Mouse (Mus musculus) cerebellum, postnatal 14 days (tissue): Measurements from ENCODE around the gene Trmt10b.

ENCODE experiments used
- DNase-seq, 2 experiments: peaks; one replicate each; pipeline ENCODE4 v3.0.0; 2021; ENCODE audit warnings: mixed read lengths in 2 of 2

The Trmt10b gene

DNA sequence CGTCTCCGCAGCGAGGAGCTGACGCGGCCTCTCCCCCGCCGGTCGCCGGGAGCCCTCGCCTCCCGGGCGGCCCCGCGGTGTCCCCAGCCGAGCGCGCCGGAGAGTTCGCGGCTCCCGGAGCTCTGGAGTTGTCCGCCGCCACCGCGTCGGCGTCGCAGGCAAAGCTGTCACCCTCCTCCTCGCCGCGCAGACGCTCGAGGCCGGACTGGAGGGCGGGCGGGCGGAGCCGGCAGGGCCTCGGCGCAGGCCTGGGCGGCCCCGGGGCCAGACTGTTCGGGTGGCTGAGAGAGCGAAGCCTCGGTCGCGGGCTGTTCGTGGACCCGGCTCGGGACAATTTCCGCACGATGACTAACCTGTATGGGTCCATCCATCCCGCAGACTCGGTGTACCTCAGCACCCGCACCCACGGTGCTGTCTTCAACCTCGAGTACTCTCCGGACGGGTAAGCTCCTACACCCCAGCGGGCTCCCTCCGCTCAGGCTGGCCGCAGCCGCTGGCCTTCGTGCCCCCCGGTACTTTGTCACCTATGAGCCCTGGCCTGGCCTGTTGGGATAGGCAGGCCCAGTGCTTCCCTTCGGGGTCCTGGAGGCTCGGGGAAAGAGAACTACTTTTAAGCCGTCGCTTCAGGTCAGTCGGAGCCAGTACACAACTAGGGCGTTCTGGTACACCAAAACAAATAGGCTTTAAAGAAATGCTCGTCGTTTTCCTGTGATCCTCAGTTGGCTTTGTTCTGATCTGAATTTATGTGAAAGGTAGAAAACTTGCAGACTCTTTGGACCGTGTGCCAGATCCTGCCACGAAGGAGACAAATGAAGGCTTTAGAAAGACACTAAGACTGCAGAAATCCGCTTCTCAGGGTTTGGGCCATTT lies 45.6 kb downstream of the Trmt10b start, which contains the start of gene Exosc3:
Exosc3 (minus strand) TSS at position 447 of the 870 bp plus-strand sequence.
- DNase-seq = peak in 1 of 2 experiments; percentile 53

- DNase-seq = no peak
Measured at GRCm38 (mm10) chr4:45356653-45357052, 59.7 kb downstream of the Trmt10b start.
